Mouse (Mus musculus) adrenal gland, adult 18-20 months (tissue): Measurements from ENCODE around the gene Itih2. TPM values are rescaled to one million over a fixed set of nuclear protein-coding genes. Genes with fewer than 3 reads are reported as not detected.
A peak's percentile ranks its signal among the peaks of the same experiment; 100 is the strongest.

Experiments
- DNase-seq, 2 experiments: peaks; one replicate each; pipeline ENCODE4 v3.0.0; 2021 to 2022; ENCODE audit warnings: low spot score in 2 of 2
- total RNA-seq, 2 experiments: library from RNA; stranded (reverse); gene quantifications; 1 replicate in 1 of 2; 2 replicates in 1 of 2; pipeline ENCODE4 v1.2.3; 2021

Gene Itih2
- total RNA-seq, 2 experiments from 2014 or later: 7.5 to 8.9 TPM

DNA sequence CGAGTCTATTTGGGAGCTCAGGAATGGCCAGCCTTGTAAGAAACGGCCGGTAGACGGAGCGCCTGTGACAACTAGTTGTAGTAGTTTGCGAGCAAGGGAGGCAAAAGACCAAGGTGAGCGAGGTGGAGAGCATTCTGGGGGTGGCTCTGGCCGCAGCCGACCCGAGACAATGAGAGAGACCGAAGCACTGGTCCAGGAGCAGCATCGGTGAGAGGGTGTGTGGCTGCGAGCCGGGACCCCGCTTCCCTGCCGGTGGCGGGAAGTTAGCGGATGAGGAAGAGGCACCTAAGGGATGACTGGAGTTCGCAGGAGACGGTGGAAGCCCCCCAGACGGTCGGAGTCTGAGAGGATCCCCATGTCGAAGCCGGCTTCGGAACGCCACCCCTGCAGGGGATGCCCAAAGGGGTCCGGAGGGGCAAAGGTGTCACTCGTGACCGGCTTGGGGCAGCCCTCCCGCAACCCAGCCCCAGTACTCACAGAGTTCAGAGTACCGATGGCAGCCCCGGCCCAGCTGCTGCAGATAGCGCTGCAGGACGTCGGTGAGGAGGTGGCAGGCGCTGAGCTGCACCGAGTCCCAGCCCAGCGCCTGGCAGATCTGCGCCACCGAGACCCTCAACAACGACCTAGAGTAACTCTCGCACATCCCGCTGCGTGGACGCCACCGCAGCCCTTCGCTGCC is 83.3 kb downstream of the Itih2 start:
- DNase-seq: peak; percentile 22 to 43

Other genes with a start within 250 kb of the Itih2 start
- gene 9230102O04Rik, start 241.9 kb downstream of the Itih2 start, total RNA-seq: not detected
- 10 to 100 TPM; 11.7 to 14.2 TPM for gene Gata3, start 241.4 kb downstream of the Itih2 start, total RNA-seq
- 10 to 100 TPM; 10.8 TPM for gene Taf3, start 82.8 kb downstream of the Itih2 start, total RNA-seq
- gene Atp5c1, start 50.9 kb downstream of the Itih2 start, total RNA-seq: 100 to 1,000 TPM; 387 to 397 TPM
- 10 to 100 TPM; 14.8 to 19.3 TPM for gene Kin, start 50.8 kb downstream of the Itih2 start, total RNA-seq
- gene Itih5, start 22.2 kb upstream of the Itih2 start, total RNA-seq: 10 to 100 TPM; 29.6 to 55.8 TPM
- under 1 TPM; 0.33 to 0.54 TPM for gene Sfmbt2, start 239.1 kb upstream of the Itih2 start, total RNA-seq